Mouse (Mus musculus): ENCODE data around the gene Xirp1. TPM values are rescaled to one million over a fixed set of nuclear protein-coding genes. Genes with fewer than 3 reads are reported as not detected.

Gene Xirp1
- polyA plus RNA-seq (2017; shearing (Covaris generic)) = under 1 TPM in 1 of 2 experiments, not detected in 1; 0.34 TPM

GRCm38 (mm10) chr9:120023086-120023811 is at the start of gene Xirp1:
Gene Xirp1, minus strand, starts transcription at chr9:120023598.

GRCm38 (mm10) chr9:120069779-120070178 is 46.4 kb upstream of the Xirp1 start, which contains the start of gene Cx3cr1:
Gene Cx3cr1, minus strand, starts transcription at chr9:120069879.

GRCm38 (mm10) chr9:119984536-119985011 is 38.8 kb downstream of the Xirp1 start, which contains the start of gene Csrnp1:
Gene Csrnp1, minus strand, starts transcription at chr9:119984658.

Other genes starting within 250 kb of the Xirp1 start
- under 1 TPM; 0.15 to 0.69 TPM for gene Scn11a, start 198.1 kb downstream of the Xirp1 start, polyA plus RNA-seq (2017; shearing (Covaris generic))
- gene Wdr48, start 128.7 kb downstream of the Xirp1 start, polyA plus RNA-seq (2017; shearing (Covaris generic)) = 10 to 100 TPM; 45.5 to 52.8 TPM
- gene Gorasp1, start 86.0 kb downstream of the Xirp1 start, polyA plus RNA-seq (2017; shearing (Covaris generic)) = 10 to 100 TPM in 1 of 2 experiments, 1 to 10 TPM in 1; 6.1 to 10.3 TPM
- under 1 TPM in 1 of 2 experiments, not detected in 1; 0.08 TPM for gene Ttc21a, start 86.0 kb downstream of the Xirp1 start, polyA plus RNA-seq (2017; shearing (Covaris generic))
- 10 to 100 TPM; 57.4 to 66.5 TPM for gene Csrnp1, start 38.9 kb downstream of the Xirp1 start, polyA plus RNA-seq (2017; shearing (Covaris generic))
- under 1 TPM; 0.14 to 0.42 TPM for gene Cx3cr1, start 46.3 kb upstream of the Xirp1 start, polyA plus RNA-seq (2017; shearing (Covaris generic))
- gene Ccr8, start 68.5 kb upstream of the Xirp1 start, polyA plus RNA-seq (2017; shearing (Covaris generic)) = 100 to 1,000 TPM in 1 of 2 experiments, 10 to 100 TPM in 1; 72.1 to 138 TPM
- gene Slc25a38, start 86.8 kb upstream of the Xirp1 start, polyA plus RNA-seq (2017; shearing (Covaris generic)) = 10 to 100 TPM; 38.4 to 49.7 TPM
- gene Rpsa, start 104.1 kb upstream of the Xirp1 start, polyA plus RNA-seq (2017; shearing (Covaris generic)) = 1,000 to 10,000 TPM; 1,386 to 2,021 TPM
- gene Mobp, start 126.1 kb upstream of the Xirp1 start, polyA plus RNA-seq (2017; shearing (Covaris generic)) = under 1 TPM in 1 of 2 experiments, not detected in 1; 0.75 TPM

All from activated CD4-positive, CD25-positive, alpha-beta regulatory T cell (primary cell).